ENCODE assay signal across 8 mouse cellular contexts in genomic region chr2:118539881-118540516, GRCm38 (mm10). TPM values are rescaled to one million over a fixed set of nuclear protein-coding genes. Genes with fewer than 3 reads are reported as not detected.
DNase-seq lines count a peak whose midpoint lies in the region; ATAC-seq and TF ChIP-seq lines count a peak whose summit lies in the region.

No protein-coding gene starts in this region.

- peak overlapping the region; percentile 62 for H3K27ac ChIP-seq in testis, adult 2 months (ENCODE audit: control insufficient read depth, insufficient read depth, low read depth, low read length)
- peak overlapping the region; percentile 99 for H3K27ac ChIP-seq in heart, embryonic 16.5 days (ENCODE audit: low read length)
- H3K27ac ChIP-seq in limb, embryonic 10.5 days, result peak overlapping the region; percentile 77
- peak overlapping the region; percentile 59 for H3K27ac ChIP-seq in neural tube, embryonic 13.5 days (replicated peaks)

- H3K4me2 ChIP-seq in heart, embryonic 16.5 days (ENCODE audit: low read depth, low read length), result peak overlapping the region; percentile 47; the same call in 1 of the 2 replicates
- no peak overlapping the region for H3K4me2 ChIP-seq in neural tube, embryonic 13.5 days

- no peaks in the 10 kb centered on the region for H3K36me3 ChIP-seq in testis, adult 2 months (ENCODE audit: control insufficient read depth, insufficient read depth, low read length)
- H3K36me3 ChIP-seq in heart, embryonic 16.5 days (ENCODE audit: control insufficient read depth, insufficient read depth), result 0 out of 2 replicates have a peak, but pooled peaks cover 3% of the 10 kb centered on the region
- peaks cover 32% of the 10 kb centered on the region for H3K36me3 ChIP-seq in limb, embryonic 10.5 days
- H3K36me3 ChIP-seq in neural tube, embryonic 13.5 days, result 0 out of 2 replicates have a peak, but pooled peaks cover 8% of the 10 kb centered on the region

- DNase-seq in testis, postnatal 14 days (ENCODE audit: low spot score), result no peak
- DNase-seq in limb, embryonic 10.5 days (ENCODE audit: low spot score), result no peak
- DNase-seq in thymus, postnatal 10 days (ENCODE audit: low spot score in 2 of 2), result no peak
- DNase-seq in ovary, postnatal 10 days (ENCODE audit: low spot score), result no peak
- no peak for DNase-seq in left cerebral cortex, postnatal 10 days (ENCODE audit: extremely low spot score in 1 of 2, low spot score in 2 of 2)

- no peaks in the 10 kb centered on the region for H3K9me3 ChIP-seq in heart, embryonic 16.5 days (replicated peaks; ENCODE audit: control insufficient read depth, low read length)
- H3K9me3 ChIP-seq in limb, embryonic 10.5 days (replicated peaks), result no peaks in the 10 kb centered on the region
- H3K9me3 ChIP-seq in neural tube, embryonic 13.5 days, result no peaks in the 10 kb centered on the region

- H3K9ac ChIP-seq in heart, embryonic 16.5 days (ENCODE audit: low read length), result peak overlapping the region; percentile 75
- no peak overlapping the region for H3K9ac ChIP-seq in neural tube, embryonic 13.5 days

- no peaks in the 10 kb centered on the region for H3K27me3 ChIP-seq in testis, adult 2 months (ENCODE audit: control insufficient read depth, insufficient read depth, low read length)
- H3K27me3 ChIP-seq in heart, embryonic 16.5 days (ENCODE audit: control insufficient read depth, insufficient read depth, low read length), result no peaks in the 10 kb centered on the region
- H3K27me3 ChIP-seq in limb, embryonic 10.5 days (ENCODE audit: low read depth, poor library complexity, severe bottlenecking), result no peaks in the 10 kb centered on the region
- no peaks in the 10 kb centered on the region; the same call in none of the 2 replicates for H3K27me3 ChIP-seq in neural tube, embryonic 13.5 days

- no peak for TF ChIP-seq POLR2A in testis, adult 2 months (IDR thresholded peaks at IDR 0.05; ENCODE audit: control insufficient read depth, low read depth, low read length)

- H3K4me1 ChIP-seq in testis, adult 2 months (ENCODE audit: control insufficient read depth, insufficient read depth, low read length), result peaks cover 7% of the 10 kb centered on the region
- peaks cover 74% of the 10 kb centered on the region for H3K4me1 ChIP-seq in heart, embryonic 16.5 days (ENCODE audit: control insufficient read depth, insufficient read depth, low read length)
- peaks cover 70% of the 10 kb centered on the region for H3K4me1 ChIP-seq in limb, embryonic 10.5 days
- H3K4me1 ChIP-seq in neural tube, embryonic 13.5 days (replicated peaks), result peaks cover 67% of the 10 kb centered on the region

- intact Hi-C loops in left cerebral cortex, postnatal 10 days (cut with DNase I), result no loop called here

- H3K4me3 ChIP-seq in testis, adult 2 months (ENCODE audit: control insufficient read depth, low read depth, low read length), result no peak overlapping the region
- no peak overlapping the region for H3K4me3 ChIP-seq in heart, embryonic 16.5 days (ENCODE audit: low read length)
- H3K4me3 ChIP-seq in limb, embryonic 10.5 days, result no peak overlapping the region
- no peak overlapping the region for H3K4me3 ChIP-seq in neural tube, embryonic 13.5 days

- no peak for ATAC-seq in heart, embryonic 16.5 days (replicated peaks; ENCODE audit: extremely low read depth, insufficient read depth, low FRiP score)
- no peak for ATAC-seq in neural tube, embryonic 13.5 days (ENCODE audit: low read depth)

- WGBS in heart, embryonic 16.5 days, result 25% methylated on average over 9 of the region's 9 CpGs
- WGBS in limb, embryonic 10.5 days, result 47% methylated on average over 9 of the region's 9 CpGs
- WGBS in neural tube, embryonic 13.5 days, result 45% methylated on average over 9 of the region's 9 CpGs

- no peak for TF ChIP-seq CTCF in testis, adult 2 months (IDR thresholded peaks at IDR 0.05; ENCODE audit: control insufficient read depth, insufficient read depth, insufficient replicate concordance, low read depth, low read length)

RNA-seq across cellular contexts. Expression of gene Bmf, which starts 9.5 kb away (rescaled TPM):
- 0.84 and 0.88 TPM in 2 replicates for polyA plus RNA-seq in testis, adult 2 months (2012; rRNA removed)
- polyA plus RNA-seq in heart, embryonic 16.5 days (2015; fragmentation: Nextera tagmentation; extraction: Ambion mirVana), result 1.4 and 1.8 TPM in 2 replicates
- polyA plus RNA-seq in limb, embryonic 10.5 days (2016; fragmentation: Nextera tagmentation; extraction: Ambion mirVana), result 4.2 and 5.5 TPM in 2 replicates
- polyA plus RNA-seq in neural tube, embryonic 13.5 days (2015; fragmentation: Nextera tagmentation; extraction: Ambion mirVana), result 3.3 and 4.6 TPM in 2 replicates
- 1 to 10 TPM; 4.0 to 5.2 TPM for total RNA-seq in left cerebral cortex, postnatal 10 days (2021)

RNA-seq across cellular contexts. Expression of gene Bub1b, which starts 58.0 kb away (rescaled TPM):
- 18.4 and 20.0 TPM in 2 replicates for polyA plus RNA-seq in testis, adult 2 months (2012; rRNA removed)
- polyA plus RNA-seq in heart, embryonic 16.5 days (2015; fragmentation: Nextera tagmentation; extraction: Ambion mirVana), result 74.8 and 78.4 TPM in 2 replicates
- 148 and 168 TPM in 2 replicates for polyA plus RNA-seq in limb, embryonic 10.5 days (2016; fragmentation: Nextera tagmentation; extraction: Ambion mirVana)
- polyA plus RNA-seq in neural tube, embryonic 13.5 days (2015; fragmentation: Nextera tagmentation; extraction: Ambion mirVana), result 14.9 and 16.7 TPM in 2 replicates
- total RNA-seq in left cerebral cortex, postnatal 10 days (2021), result 1 to 10 TPM; 2.8 to 4.5 TPM
